Mouse (Mus musculus): Measurements from ENCODE around the gene Myl6b. TPM values are rescaled to one million over a fixed set of nuclear protein-coding genes. Genes with fewer than 3 reads are reported as not detected.

Gene Myl6b
- polyA plus RNA-seq (2014; fragmentation: Nextera tagmentation; extraction: Ambion mirVana): 5.0 and 5.5 TPM in 2 replicates

- peak; percentile 93 for ATAC-seq (ENCODE audit: insufficient number of reproducible peaks, insufficient read depth, low FRiP score, low read depth)
- under 1% methylated on average over 27 of the region's 27 CpGs for WGBS
Observed at GRCm38 (mm10) chr10:128498590-128498989, at the start of gene Myl6b. Gene Myl6b, minus strand, starts transcription at chr10:128498685.

GRCm38 (mm10) chr10:128547361-128548032 is 49.0 kb upstream of the Myl6b start, which contains the start of gene Zc3h10:
Gene Zc3h10, minus strand, starts transcription at chr10:128547774.
- peak within 1 kb of the TSS; percentile 71 for H3K4me2 ChIP-seq (ENCODE audit: low read length)
- peaks cover 33% of the 10 kb centered on the region for H3K36me3 ChIP-seq (ENCODE audit: control insufficient read depth, insufficient read depth, low read length)
- WGBS: under 1% methylated on average over 46 of the region's 50 CpGs
- peak within 1 kb of the TSS; percentile 97 for H3K9ac ChIP-seq (ENCODE audit: low read length)
- no peaks in the 10 kb centered on the region for H3K27me3 ChIP-seq (ENCODE audit: control insufficient read depth, insufficient read depth, low read length)
- ATAC-seq (ENCODE audit: insufficient number of reproducible peaks, insufficient read depth, low FRiP score, low read depth): peak; percentile 87
- H3K4me3 ChIP-seq (ENCODE audit: control insufficient read depth in 1 of 2, insufficient read depth in 1 of 2, low read depth in 1 of 2, low read length in 2 of 2): peak within 1 kb of the TSS; percentile 65 to 79
- no peaks in the 10 kb centered on the region for H3K9me3 ChIP-seq (ENCODE audit: control insufficient read depth, low read length)
- H3K27ac ChIP-seq (replicated peaks in 1 of 2; ENCODE audit: control insufficient read depth in 1 of 2, insufficient read depth in 1 of 2, low read depth in 2 of 2, low read length in 2 of 2): peak within 1 kb of the TSS; percentile 82 to 92
- H3K4me1 ChIP-seq (ENCODE audit: control insufficient read depth in 2 of 2, insufficient read depth in 2 of 2, low read length in 2 of 2): peaks cover 2 to 14% of the 10 kb centered on the region in 2 experiments

More at GRCm38 (mm10) chr10:128498590-128498989, at the start of gene Myl6b:
- H3K4me1 ChIP-seq (ENCODE audit: control insufficient read depth in 2 of 2, insufficient read depth in 2 of 2, low read length in 2 of 2): peaks cover 20 to 42% of the 10 kb centered on the region in 2 experiments
- no peaks in the 10 kb centered on the region for H3K36me3 ChIP-seq (ENCODE audit: control insufficient read depth, insufficient read depth, low read length)
- H3K4me2 ChIP-seq (ENCODE audit: low read length): peak within 1 kb of the TSS; percentile 69
- H3K4me3 ChIP-seq (ENCODE audit: control insufficient read depth in 1 of 2, insufficient read depth in 1 of 2, low read depth in 1 of 2, low read length in 2 of 2): peak within 1 kb of the TSS; percentile 56 to 89
- H3K9ac ChIP-seq (ENCODE audit: low read length): peak within 1 kb of the TSS; percentile 80
- peak within 1 kb of the TSS; percentile 97 to 99 for H3K27ac ChIP-seq (replicated peaks in 1 of 2; ENCODE audit: control insufficient read depth in 1 of 2, insufficient read depth in 1 of 2, low read depth in 2 of 2, low read length in 2 of 2)
- no peaks in the 10 kb centered on the region for H3K9me3 ChIP-seq (ENCODE audit: control insufficient read depth, low read length)
- no peaks in the 10 kb centered on the region for H3K27me3 ChIP-seq (ENCODE audit: control insufficient read depth, insufficient read depth, low read length)

GRCm38 (mm10) chr10:128546787-128547186 is 48.3 kb upstream of the Myl6b start:
- 18% methylated on average over 7 of the region's 7 CpGs for WGBS
- H3K27ac ChIP-seq (replicated peaks in 1 of 2; ENCODE audit: control insufficient read depth in 1 of 2, insufficient read depth in 1 of 2, low read depth in 2 of 2, low read length in 2 of 2): peak overlapping the region; percentile 79 to 91
- H3K9ac ChIP-seq (ENCODE audit: low read length): peak overlapping the region; percentile 79
- peaks cover 40% of the 10 kb centered on the region for H3K36me3 ChIP-seq (ENCODE audit: control insufficient read depth, insufficient read depth, low read length)
- H3K4me3 ChIP-seq (ENCODE audit: control insufficient read depth in 1 of 2, insufficient read depth in 1 of 2, low read depth in 1 of 2, low read length in 2 of 2): peak overlapping the region; percentile 65 to 79
- no peaks in the 10 kb centered on the region for H3K9me3 ChIP-seq (ENCODE audit: control insufficient read depth, low read length)
- ATAC-seq (ENCODE audit: insufficient number of reproducible peaks, insufficient read depth, low FRiP score, low read depth): no peak
- H3K4me1 ChIP-seq (ENCODE audit: control insufficient read depth in 2 of 2, insufficient read depth in 2 of 2, low read length in 2 of 2): peaks cover 2 to 14% of the 10 kb centered on the region in 2 experiments
- peak overlapping the region; percentile 71 for H3K4me2 ChIP-seq (ENCODE audit: low read length)
- H3K27me3 ChIP-seq (ENCODE audit: control insufficient read depth, insufficient read depth, low read length): no peaks in the 10 kb centered on the region

GRCm38 (mm10) chr10:128546361-128546760 is 47.9 kb upstream of the Myl6b start:
- H3K9ac ChIP-seq (ENCODE audit: low read length): peak overlapping the region; percentile 79
- H3K4me2 ChIP-seq (ENCODE audit: low read length): peak overlapping the region; percentile 71
- H3K36me3 ChIP-seq (ENCODE audit: control insufficient read depth, insufficient read depth, low read length): peaks cover 40% of the 10 kb centered on the region
- no peak for ATAC-seq (ENCODE audit: insufficient number of reproducible peaks, insufficient read depth, low FRiP score, low read depth)
- peak overlapping the region in 1 of 2 experiments; percentile 91; a peak in 3 of 4 replicates for H3K27ac ChIP-seq (replicated peaks in 1 of 2; ENCODE audit: control insufficient read depth in 1 of 2, insufficient read depth in 1 of 2, low read depth in 2 of 2, low read length in 2 of 2)
- no peaks in the 10 kb centered on the region for H3K9me3 ChIP-seq (ENCODE audit: control insufficient read depth, low read length)
- peak overlapping the region; percentile 65 to 79; a peak in 3 of 4 replicates for H3K4me3 ChIP-seq (ENCODE audit: control insufficient read depth in 1 of 2, insufficient read depth in 1 of 2, low read depth in 1 of 2, low read length in 2 of 2)
- no peaks in the 10 kb centered on the region for H3K27me3 ChIP-seq (ENCODE audit: control insufficient read depth, insufficient read depth, low read length)
- 9% methylated on average over 4 of the region's 4 CpGs for WGBS
- peaks cover 2 to 14% of the 10 kb centered on the region in 2 experiments for H3K4me1 ChIP-seq (ENCODE audit: control insufficient read depth in 2 of 2, insufficient read depth in 2 of 2, low read length in 2 of 2)

- WGBS: 84% methylated on average over 3 of the region's 3 CpGs
- no peak overlapping the region for H3K4me2 ChIP-seq (ENCODE audit: low read length)
- peaks cover 40% of the 10 kb centered on the region for H3K36me3 ChIP-seq (ENCODE audit: control insufficient read depth, insufficient read depth, low read length)
- no peak for ATAC-seq (ENCODE audit: insufficient number of reproducible peaks, insufficient read depth, low FRiP score, low read depth)
- H3K27me3 ChIP-seq (ENCODE audit: control insufficient read depth, insufficient read depth, low read length): no peaks in the 10 kb centered on the region
- H3K27ac ChIP-seq (replicated peaks in 1 of 2; ENCODE audit: control insufficient read depth in 1 of 2, insufficient read depth in 1 of 2, low read depth in 2 of 2, low read length in 2 of 2): 0 out of 4 replicates have a peak overlapping the region, but pooled peaks of 1 of the 2 experiments have one; percentile 91
- H3K9ac ChIP-seq (ENCODE audit: low read length): peak overlapping the region; percentile 79; the same call in 1 of the 2 replicates
- peaks cover 2 to 14% of the 10 kb centered on the region in 2 experiments for H3K4me1 ChIP-seq (ENCODE audit: control insufficient read depth in 2 of 2, insufficient read depth in 2 of 2, low read length in 2 of 2)
- no peak overlapping the region for H3K4me3 ChIP-seq (ENCODE audit: control insufficient read depth in 1 of 2, insufficient read depth in 1 of 2, low read depth in 1 of 2, low read length in 2 of 2)
- H3K9me3 ChIP-seq (ENCODE audit: control insufficient read depth, low read length): no peaks in the 10 kb centered on the region
Observed at GRCm38 (mm10) chr10:128545570-128545898, 47.0 kb upstream of the Myl6b start.

- no peak overlapping the region for H3K4me3 ChIP-seq (ENCODE audit: control insufficient read depth in 1 of 2, insufficient read depth in 1 of 2, low read depth in 1 of 2, low read length in 2 of 2)
- H3K9me3 ChIP-seq (ENCODE audit: control insufficient read depth, low read length): no peaks in the 10 kb centered on the region
- peaks cover 2 to 14% of the 10 kb centered on the region in 2 experiments for H3K4me1 ChIP-seq (ENCODE audit: control insufficient read depth in 2 of 2, insufficient read depth in 2 of 2, low read length in 2 of 2)
- ATAC-seq (ENCODE audit: insufficient number of reproducible peaks, insufficient read depth, low FRiP score, low read depth): no peak
- 0 out of 2 replicates have a peak overlapping the region, but pooled peaks have one; percentile 12 for H3K9ac ChIP-seq (ENCODE audit: low read length)
- 92% methylated on average over 37 of the region's 37 CpGs for WGBS
- no peaks in the 10 kb centered on the region for H3K27me3 ChIP-seq (ENCODE audit: control insufficient read depth, insufficient read depth, low read length)
- H3K27ac ChIP-seq (replicated peaks in 1 of 2; ENCODE audit: control insufficient read depth in 1 of 2, insufficient read depth in 1 of 2, low read depth in 2 of 2, low read length in 2 of 2): no peak overlapping the region
- peaks cover 40% of the 10 kb centered on the region for H3K36me3 ChIP-seq (ENCODE audit: control insufficient read depth, insufficient read depth, low read length)
- H3K4me2 ChIP-seq (ENCODE audit: low read length): no peak overlapping the region
Observed at GRCm38 (mm10) chr10:128544674-128545569, 46.4 kb upstream of the Myl6b start.

GRCm38 (mm10) chr10:128544151-128544657 is 45.7 kb upstream of the Myl6b start:
- WGBS: 92% methylated on average over 15 of the region's 15 CpGs
- no peak for ATAC-seq (ENCODE audit: insufficient number of reproducible peaks, insufficient read depth, low FRiP score, low read depth)
- Histone ChIP-seq H3K4me2 (ENCODE audit: low read length) (no peak overlapping the region), H3K4me3 (ENCODE audit: control insufficient read depth in 1 of 2, insufficient read depth in 1 of 2, low read depth in 1 of 2, low read length in 2 of 2) (no peak overlapping the region), H3K4me1 (ENCODE audit: control insufficient read depth in 2 of 2, insufficient read depth in 2 of 2, low read length in 2 of 2) (peaks cover 0 to 14% of the 10 kb centered on the region in 2 experiments; a peak in 3 of 4 replicates), H3K9me3 (ENCODE audit: control insufficient read depth, low read length) (no peaks in the 10 kb centered on the region), H3K27ac (replicated peaks in 1 of 2; ENCODE audit: control insufficient read depth in 1 of 2, insufficient read depth in 1 of 2, low read depth in 2 of 2, low read length in 2 of 2) (no peak overlapping the region), H3K9ac (ENCODE audit: low read length) (no peak overlapping the region), H3K27me3 (ENCODE audit: control insufficient read depth, insufficient read depth, low read length) (no peaks in the 10 kb centered on the region), H3K36me3 (ENCODE audit: control insufficient read depth, insufficient read depth, low read length) (peaks cover 40% of the 10 kb centered on the region)

All from heart, embryonic 14.5 days (tissue).